Mouse (Mus musculus) heart, adult 9 months (tissue): ENCODE results near the gene Vmn1r14.
"Not testable (repeated sequence)": the region's sequence is repeated elsewhere in the genome, so short reads cannot be mapped to it uniquely, and the experiment has no call there.

Source experiments
- DNase-seq, 2 experiments: peaks; one replicate each; pipeline ENCODE4 v3.0.0; 2022; ENCODE audit warnings: low spot score in 2 of 2

Vmn1r14 gene

GRCm38 (mm10) chr6:57231386-57231785 is at the start of gene Vmn1r14:
Vmn1r14 (plus strand) TSS chr6:57231686.
- DNase-seq, result no peak

GRCm38 (mm10) chr6:57190016-57190415 is 41.5 kb upstream of the Vmn1r14 start:
- DNase-seq, result not testable (repeated sequence)

GRCm38 (mm10) chr6:57202990-57203389 is 28.5 kb upstream of the Vmn1r14 start, which contains the start of gene Vmn1r13:
Vmn1r13 (plus strand) TSS chr6:57203290.
- not testable (repeated sequence) for DNase-seq

GRCm38 (mm10) chr6:57257652-57258051 is 26.2 kb downstream of the Vmn1r14 start, which contains the start of gene Vmn1r15:
Vmn1r15 (plus strand) TSS chr6:57257952.
- no peak for DNase-seq

GRCm38 (mm10) chr6:57260990-57261389 is 29.5 kb downstream of the Vmn1r14 start:
- DNase-seq, result no peak

GRCm38 (mm10) chr6:57271881-57272280 is 40.4 kb downstream of the Vmn1r14 start:
- no peak for DNase-seq

- no peak for DNase-seq
Measured at GRCm38 (mm10) chr6:57272517-57272916, 41.0 kb downstream of the Vmn1r14 start.

- DNase-seq, result no peak
Measured at GRCm38 (mm10) chr6:57278952-57279351, 47.5 kb downstream of the Vmn1r14 start.
